Mouse (Mus musculus) embryonic fibroblast, embryonic 13.5 days (primary cell): ENCODE data around the gene Nubp2.

Source experiments
- CTCF ChIP-seq: IDR thresholded peaks from 2 replicates; pipeline ENCODE4 v1.5.1; 2011; ENCODE audit warnings: mild to moderate bottlenecking, control low read depth, low read length, moderate library complexity, borderline replicate concordance; ENCODE audit not compliant: insufficient read depth
- POLR2A ChIP-seq: IDR thresholded peaks from 2 replicates; pipeline ENCODE4 v1.6.1; 2011; ENCODE audit warnings: low read depth, mild to moderate bottlenecking, control low read depth, low read length, moderate library complexity

DNA sequence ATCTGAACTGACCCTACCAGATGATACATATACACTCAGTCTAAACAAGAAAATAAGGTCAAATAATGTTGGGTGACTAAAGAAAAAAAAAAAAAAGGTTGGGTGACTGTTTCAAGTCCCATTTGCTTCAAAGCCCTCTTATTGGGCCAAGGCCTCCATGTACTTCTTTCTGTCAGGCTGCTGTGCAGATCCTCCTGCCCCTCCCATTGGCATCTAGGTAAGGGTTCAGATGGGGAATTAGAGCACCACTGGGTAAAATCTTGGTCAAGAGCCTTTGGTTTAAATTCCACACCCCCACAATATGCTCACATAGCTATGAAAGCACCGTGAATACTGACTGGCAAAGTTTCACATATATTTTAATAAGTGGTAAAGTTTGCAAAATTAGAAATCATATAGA is 37.1 kb upstream of the Nubp2 start:
- TF ChIP-seq CTCF (no peak), POLR2A (no peak)
